Mouse (Mus musculus) limb, embryonic 15.5 days (tissue): ENCODE measurements around the gene Gpat3. TPM values are rescaled to one million over a fixed set of nuclear protein-coding genes. Genes with fewer than 3 reads are reported as not detected.

ENCODE experiments used
- ATAC-seq: fragments of 200-750 bp; cut with Nextera tagmentation; 2 replicates; pipeline ENCODE4 v1.8.0; 2017; ENCODE audit warnings: low read depth, moderate TSS enrichment; ENCODE audit not compliant: insufficient number of reproducible peaks, low FRiP score, low TSS enrichment
- H3K27ac ChIP-seq: fragments of 300-500 bp; sonication (generic); 2 replicates; pipeline ENCODE4 v1.5.1; 2015; ENCODE audit warnings: moderate library complexity, mild to moderate bottlenecking, inconsistent platforms
- H3K27me3 ChIP-seq: fragments of 300-500 bp; sonication (generic); 2 replicates; pipeline ENCODE4 v1.6.1; 2015; ENCODE audit warnings: inconsistent platforms
- H3K36me3 ChIP-seq: fragments of 300-500 bp; sonication (generic); 2 replicates; pipeline ENCODE4 v1.6.1; 2015; ENCODE audit warnings: inconsistent platforms
- H3K4me1 ChIP-seq: fragments of 300-500 bp; sonication (generic); 2 replicates; pipeline ENCODE4 v1.6.1; 2015; ENCODE audit warnings: inconsistent platforms
- H3K4me2 ChIP-seq: fragments of 300-500 bp; sonication (generic); 2 replicates; pipeline ENCODE4 v1.6.1; 2015; ENCODE audit warnings: mild to moderate bottlenecking, inconsistent platforms
- H3K4me3 ChIP-seq: fragments of 300-500 bp; sonication (generic); 2 replicates; pipeline ENCODE4 v1.5.1; 2015; ENCODE audit warnings: mild to moderate bottlenecking, inconsistent platforms
- H3K9ac ChIP-seq: fragments of 300-500 bp; sonication (generic); 2 replicates; pipeline ENCODE4 v1.6.1; 2015; ENCODE audit warnings: inconsistent platforms
- H3K9me3 ChIP-seq: fragments of 300-500 bp; sonication (generic); 2 replicates; pipeline ENCODE4 v1.6.1; 2016; ENCODE audit warnings: inconsistent platforms
- WGBS: fragments of 180-500 bp; shearing (Covaris S2); methylation state at CpG from one replicate; pipeline ENCODE4 v1.1.7; 2015; 5-methylcytosine and 5-hydroxymethylcytosine counted together
- polyA plus RNA-seq: library from polyadenylated mRNA; unstranded; fragments of >200 nt; fragmentation: Nextera tagmentation; extraction: Ambion mirVana; gene quantifications from 2 replicates; pipeline ENCODE4 v1.2.1, GENCODE M21; 2015

The Gpat3 gene
- polyA plus RNA-seq, 1 experiment from 2014 or later = 2.0 TPM

DNA sequence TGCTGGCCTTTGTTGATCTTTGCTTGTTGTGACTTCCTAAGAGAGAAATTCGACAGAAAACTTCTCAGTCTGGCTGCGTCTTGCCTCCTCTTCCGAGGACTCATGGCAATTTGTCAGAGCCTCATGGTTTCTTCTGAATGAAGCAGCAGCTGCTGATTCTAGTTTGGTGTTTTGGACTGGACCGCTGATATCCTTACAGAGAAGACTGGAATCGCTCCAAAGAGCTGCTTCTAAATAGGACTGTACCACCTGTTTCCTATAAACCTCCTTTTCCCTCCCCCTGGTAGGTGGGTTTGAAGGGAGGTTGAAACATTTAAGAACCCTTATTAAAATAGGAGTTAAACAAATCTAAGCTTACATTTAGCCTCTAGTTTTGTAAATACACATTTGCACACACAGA is 55.5 kb downstream of the Gpat3 start:
- H3K4me1 ChIP-seq = 0 out of 2 replicates have a peak, but pooled peaks cover 5% of the 10 kb centered on the region
- no peaks in the 10 kb centered on the region for H3K36me3 ChIP-seq
- H3K4me3 ChIP-seq = no peak overlapping the region
- WGBS = 46% methylated on average over 5 of the region's 5 CpGs
- no peaks in the 10 kb centered on the region for H3K9me3 ChIP-seq
- no peak for ATAC-seq
- H3K27ac ChIP-seq = no peak overlapping the region
- no peak overlapping the region for H3K9ac ChIP-seq
- H3K27me3 ChIP-seq = no peaks in the 10 kb centered on the region
- no peak overlapping the region for H3K4me2 ChIP-seq

DNA sequence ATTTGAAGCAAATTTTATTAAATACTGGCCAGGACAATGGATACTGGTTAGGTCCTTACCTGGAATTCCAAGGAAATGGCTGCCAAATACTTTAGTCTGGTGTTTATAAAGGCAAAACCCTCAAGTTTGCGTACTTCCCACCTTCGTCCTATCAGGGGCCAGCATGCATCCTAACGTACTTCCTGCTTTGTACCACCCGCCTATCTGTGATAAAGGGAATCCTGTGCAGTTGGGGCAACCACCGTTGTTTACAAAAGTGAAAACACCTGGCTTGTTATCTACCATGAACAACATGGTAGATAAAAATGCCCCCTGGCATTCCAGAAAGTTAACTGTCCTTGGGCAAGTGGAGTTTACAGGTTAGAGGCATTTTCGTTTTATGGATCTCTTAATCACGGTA is 63.0 kb downstream of the Gpat3 start:
- no peaks in the 10 kb centered on the region for H3K9me3 ChIP-seq
- H3K9ac ChIP-seq = no peak overlapping the region
- ATAC-seq = no peak
- H3K36me3 ChIP-seq = no peaks in the 10 kb centered on the region
- no peaks in the 10 kb centered on the region for H3K27me3 ChIP-seq
- H3K27ac ChIP-seq = no peak overlapping the region
- peaks cover 10% of the 10 kb centered on the region; the same call in 1 of the 2 replicates for H3K4me1 ChIP-seq
- H3K4me3 ChIP-seq = no peak overlapping the region
- WGBS = 63% methylated on average over 7 of the region's 7 CpGs
- H3K4me2 ChIP-seq = no peak overlapping the region

DNA sequence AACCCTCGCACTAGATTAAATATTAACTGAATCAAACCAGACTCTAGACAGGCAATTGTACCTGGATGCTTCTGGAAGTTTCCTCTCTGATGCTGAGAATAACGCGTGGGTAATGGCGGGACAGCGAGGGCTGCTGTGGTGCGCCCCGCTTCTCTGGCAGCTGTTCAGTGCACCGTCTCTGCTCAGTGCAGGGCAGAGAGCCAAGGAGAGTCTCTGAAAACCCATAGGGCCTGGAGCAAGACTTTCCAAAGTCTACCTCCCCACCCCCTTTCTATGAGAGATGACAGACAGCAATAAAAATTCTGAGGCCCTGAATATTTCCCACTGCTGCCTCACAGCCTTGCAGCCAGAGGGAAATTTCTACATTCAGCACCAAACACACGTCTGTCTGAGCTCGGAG is 63.4 kb downstream of the Gpat3 start:
- no peaks in the 10 kb centered on the region for H3K27me3 ChIP-seq
- H3K4me2 ChIP-seq = no peak overlapping the region
- no peaks in the 10 kb centered on the region for H3K9me3 ChIP-seq
- peaks cover 10% of the 10 kb centered on the region; the same call in 1 of the 2 replicates for H3K4me1 ChIP-seq
- 40% methylated on average over 10 of the region's 10 CpGs for WGBS
- no peak overlapping the region for H3K27ac ChIP-seq
- H3K9ac ChIP-seq = no peak overlapping the region
- no peak overlapping the region for H3K4me3 ChIP-seq
- H3K36me3 ChIP-seq = no peaks in the 10 kb centered on the region
- ATAC-seq = no peak

DNA sequence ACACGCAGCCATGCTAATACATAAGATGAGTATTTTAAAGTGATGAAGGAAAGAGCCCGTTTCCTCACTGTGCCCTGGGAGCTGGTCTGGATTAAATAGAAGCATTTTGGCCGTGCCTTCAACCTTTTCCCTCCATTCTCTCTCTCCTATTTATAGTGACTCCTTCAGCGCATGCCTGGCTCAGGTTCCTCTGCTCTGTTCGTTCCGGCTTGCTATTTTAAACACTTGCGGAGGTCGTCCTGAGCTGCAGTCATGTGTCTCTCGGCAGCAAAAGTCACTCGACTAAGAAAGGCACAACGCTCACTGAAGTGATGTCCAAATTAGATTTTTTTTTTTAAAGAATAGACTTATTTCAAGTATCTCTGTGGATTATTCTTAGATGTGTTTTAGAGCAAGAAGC is 64.2 kb downstream of the Gpat3 start:
- peaks cover 10% of the 10 kb centered on the region; the same call in 1 of the 2 replicates for H3K4me1 ChIP-seq
- no peak overlapping the region for H3K9ac ChIP-seq
- no peak overlapping the region for H3K27ac ChIP-seq
- no peaks in the 10 kb centered on the region for H3K36me3 ChIP-seq
- H3K4me3 ChIP-seq = no peak overlapping the region
- H3K27me3 ChIP-seq = no peaks in the 10 kb centered on the region
- WGBS = 59% methylated on average over 11 of the region's 11 CpGs
- H3K9me3 ChIP-seq = no peaks in the 10 kb centered on the region
- no peak for ATAC-seq
- H3K4me2 ChIP-seq = no peak overlapping the region

DNA sequence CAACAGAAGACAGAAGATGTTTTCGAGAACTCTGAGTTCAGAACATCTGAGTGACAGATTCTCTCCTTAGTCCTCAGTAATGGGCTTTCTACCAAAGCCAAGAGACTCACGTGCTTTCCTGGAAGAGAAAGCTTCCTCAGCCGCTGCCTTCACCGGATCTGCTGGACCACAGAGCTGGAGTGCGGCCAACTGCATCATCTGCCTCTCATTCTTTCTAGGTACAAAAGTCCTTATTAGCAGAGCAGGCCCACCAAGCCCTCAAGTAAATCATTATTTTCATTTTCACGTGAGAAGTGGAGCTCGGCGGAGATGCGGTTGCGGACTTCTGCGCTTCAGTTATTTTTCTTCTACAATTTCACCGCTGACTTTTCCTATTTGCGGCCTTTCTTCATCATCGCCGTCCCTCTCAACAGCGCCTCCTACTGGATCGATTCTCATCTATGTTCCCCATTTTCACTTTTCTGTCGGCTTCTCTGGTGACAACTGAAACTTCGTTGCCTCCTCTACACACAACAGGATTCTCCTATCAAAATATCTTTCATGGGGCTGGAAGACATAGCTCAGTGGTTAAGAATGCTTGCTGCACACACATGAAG is 66.1 kb downstream of the Gpat3 start:
- ATAC-seq = no peak
- H3K27ac ChIP-seq = no peak overlapping the region
- no peak overlapping the region for H3K4me3 ChIP-seq
- H3K4me1 ChIP-seq = peaks cover 10% of the 10 kb centered on the region; the same call in 1 of the 2 replicates
- H3K27me3 ChIP-seq = no peaks in the 10 kb centered on the region
- H3K36me3 ChIP-seq = no peaks in the 10 kb centered on the region
- WGBS = 70% methylated on average over 19 of the region's 19 CpGs
- no peaks in the 10 kb centered on the region for H3K9me3 ChIP-seq
- H3K9ac ChIP-seq = no peak overlapping the region
- no peak overlapping the region for H3K4me2 ChIP-seq

DNA sequence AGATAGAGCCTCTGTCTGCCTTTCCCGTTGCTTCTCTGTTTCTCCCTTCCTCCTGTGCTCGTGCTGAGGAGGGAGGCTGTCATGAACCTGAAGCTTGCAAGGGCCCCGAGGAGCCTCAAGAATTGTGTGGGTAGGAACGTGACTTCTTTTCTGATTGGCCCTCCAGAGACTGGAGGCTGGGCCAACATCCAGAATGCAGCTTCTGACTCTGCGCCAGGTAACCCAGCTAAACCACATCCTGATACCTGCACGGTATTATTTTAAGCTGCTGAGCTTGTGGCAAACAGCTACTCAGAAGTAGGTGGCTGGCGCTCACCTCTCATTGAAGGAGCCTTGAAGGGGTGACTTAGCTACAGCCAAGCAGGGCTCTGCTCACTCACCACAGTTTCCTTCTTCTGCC is 66.9 kb downstream of the Gpat3 start:
- Histone ChIP-seq H3K9me3 (no peaks in the 10 kb centered on the region), H3K27ac (no peak overlapping the region), H3K9ac (no peak overlapping the region), H3K4me2 (no peak overlapping the region), H3K36me3 (no peaks in the 10 kb centered on the region), H3K4me1 (peaks cover 10% of the 10 kb centered on the region; the same call in 1 of the 2 replicates), H3K4me3 (no peak overlapping the region), H3K27me3 (no peaks in the 10 kb centered on the region)
- WGBS = 64% methylated on average over 7 of the region's 7 CpGs
- ATAC-seq = no peak

DNA sequence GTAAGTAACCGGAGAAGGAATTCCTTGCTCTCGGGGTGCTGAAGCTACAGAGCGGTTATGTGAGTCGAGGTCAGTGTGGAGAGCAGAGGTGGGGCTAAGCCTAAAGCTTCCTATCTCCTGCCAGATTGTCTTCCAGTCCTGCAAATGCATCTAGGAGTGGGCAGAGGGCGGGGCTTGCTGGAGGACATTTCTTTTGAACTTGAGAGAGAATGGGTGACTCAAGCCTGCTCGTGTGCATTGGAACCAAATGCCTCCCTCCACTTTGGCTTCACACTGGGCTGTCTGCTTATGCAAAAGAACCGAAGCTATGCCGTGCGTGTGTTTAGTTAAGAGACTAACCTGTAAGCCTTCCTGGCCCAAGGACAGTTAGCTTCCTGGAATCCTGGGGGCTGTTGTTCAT is 67.8 kb downstream of the Gpat3 start:
- no peak overlapping the region for H3K4me2 ChIP-seq
- peaks cover 10% of the 10 kb centered on the region; the same call in 1 of the 2 replicates for H3K4me1 ChIP-seq
- 65% methylated on average over 9 of the region's 9 CpGs for WGBS
- H3K9me3 ChIP-seq = no peaks in the 10 kb centered on the region
- no peak for ATAC-seq
- H3K4me3 ChIP-seq = no peak overlapping the region
- H3K36me3 ChIP-seq = no peaks in the 10 kb centered on the region
- H3K27me3 ChIP-seq = peaks cover 7% of the 10 kb centered on the region; the same call in 1 of the 2 replicates
- H3K27ac ChIP-seq = no peak overlapping the region
- no peak overlapping the region for H3K9ac ChIP-seq

DNA sequence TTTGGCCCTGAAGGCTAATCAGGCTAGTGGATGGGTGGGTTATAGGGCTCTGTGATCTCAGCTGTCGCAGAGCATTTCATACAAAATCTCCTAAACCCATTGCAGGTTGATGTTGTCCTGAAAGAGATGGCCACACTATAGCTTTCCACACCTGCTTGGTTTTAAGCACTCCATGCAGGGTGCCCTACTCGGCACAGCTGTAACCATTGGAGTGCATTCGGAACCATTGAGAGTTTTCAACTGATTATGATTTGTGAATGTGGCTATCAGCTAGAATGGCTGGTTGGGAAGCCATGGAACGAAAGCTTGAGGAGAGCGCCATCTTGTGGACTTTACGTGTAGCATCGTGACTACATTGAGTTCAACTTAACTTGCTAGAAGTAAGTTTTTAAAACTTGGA is 69.5 kb downstream of the Gpat3 start:
- ATAC-seq = no peak

DNA sequence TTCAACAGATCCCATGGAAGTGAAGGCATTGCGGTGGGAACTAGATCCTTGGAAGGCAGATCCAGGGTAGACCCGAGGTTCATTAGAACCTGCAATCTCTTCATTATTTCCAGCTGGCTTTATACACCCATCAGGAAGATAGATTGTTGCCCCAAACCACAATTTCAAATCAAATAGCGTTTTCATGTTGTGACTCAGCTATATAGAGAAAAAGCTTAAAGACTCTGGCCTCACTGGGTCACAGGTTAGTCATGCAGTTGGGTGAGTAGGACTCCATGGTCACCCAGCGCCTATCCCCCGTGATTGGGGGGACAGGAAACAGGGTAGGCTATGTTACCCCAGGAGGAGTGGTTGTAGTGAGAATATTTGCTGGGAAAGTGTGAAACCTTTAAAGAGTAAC is 69.9 kb downstream of the Gpat3 start:
- H3K4me2 ChIP-seq = no peak overlapping the region
- 48% methylated on average over 5 of the region's 5 CpGs for WGBS
- H3K9me3 ChIP-seq = no peaks in the 10 kb centered on the region
- no peak overlapping the region for H3K4me3 ChIP-seq
- H3K36me3 ChIP-seq = no peaks in the 10 kb centered on the region
- ATAC-seq = no peak
- H3K9ac ChIP-seq = no peak overlapping the region
- no peak overlapping the region for H3K27ac ChIP-seq
- no peaks in the 10 kb centered on the region for H3K4me1 ChIP-seq
- peaks cover 7% of the 10 kb centered on the region; the same call in 1 of the 2 replicates for H3K27me3 ChIP-seq

More for the DNA sequence above, 69.5 kb downstream of the Gpat3 start:
- Histone ChIP-seq H3K9me3 (no peaks in the 10 kb centered on the region), H3K4me3 (no peak overlapping the region), H3K4me1 (no peaks in the 10 kb centered on the region), H3K9ac (no peak overlapping the region), H3K36me3 (no peaks in the 10 kb centered on the region), H3K4me2 (no peak overlapping the region), H3K27ac (no peak overlapping the region), H3K27me3 (peaks cover 7% of the 10 kb centered on the region; the same call in 1 of the 2 replicates)
- WGBS = 16% methylated on average over 7 of the region's 7 CpGs

DNA sequence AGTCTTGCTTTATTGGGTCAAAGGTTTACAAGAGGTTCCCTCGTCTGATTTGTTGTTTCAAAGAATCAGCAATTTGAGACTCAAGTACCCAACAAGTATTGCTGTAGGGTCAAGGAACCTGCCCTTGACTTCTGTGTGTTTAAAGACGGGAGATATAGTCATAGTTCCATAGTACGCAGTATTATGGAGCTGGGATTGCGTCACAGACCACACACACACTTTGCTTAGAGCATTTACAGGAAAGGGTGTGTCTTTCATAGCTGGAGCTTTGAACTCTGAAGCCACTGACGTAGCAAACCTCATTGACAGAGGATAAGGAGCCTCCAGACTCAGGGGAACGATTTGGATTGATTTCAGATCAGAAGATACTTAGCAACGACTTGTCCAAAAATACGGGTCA is 70.9 kb downstream of the Gpat3 start:
- no peak overlapping the region for H3K9ac ChIP-seq
- H3K4me2 ChIP-seq = no peak overlapping the region
- peaks cover 7% of the 10 kb centered on the region; the same call in 1 of the 2 replicates for H3K27me3 ChIP-seq
- no peaks in the 10 kb centered on the region for H3K4me1 ChIP-seq
- WGBS = 60% methylated on average over 8 of the region's 8 CpGs
- no peaks in the 10 kb centered on the region for H3K36me3 ChIP-seq
- no peak overlapping the region for H3K27ac ChIP-seq
- no peak for ATAC-seq
- H3K9me3 ChIP-seq = no peaks in the 10 kb centered on the region
- no peak overlapping the region for H3K4me3 ChIP-seq

DNA sequence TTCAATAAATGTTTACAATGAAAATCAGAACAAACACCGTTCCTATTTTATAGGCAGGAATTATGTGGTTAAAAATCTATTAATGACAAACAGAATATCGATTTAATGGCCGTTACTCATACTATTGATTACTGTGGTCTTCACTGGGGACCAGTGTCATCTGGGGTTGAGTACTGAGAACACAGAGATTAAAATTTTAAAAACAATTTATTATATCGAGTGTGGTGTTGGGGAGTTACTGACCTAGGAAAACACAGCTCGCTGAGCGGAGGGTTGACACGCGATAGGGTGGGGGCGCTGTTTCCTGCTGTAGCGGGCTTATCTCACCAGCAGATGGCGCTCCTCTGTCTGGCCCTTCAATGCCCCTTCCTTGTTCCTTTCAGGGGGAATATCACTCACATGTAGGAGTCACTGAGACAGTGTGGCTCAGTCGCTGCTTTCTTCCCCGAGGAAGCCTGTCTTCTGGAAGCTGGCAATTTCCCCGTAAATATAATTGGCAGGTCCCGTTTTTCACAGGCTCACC is 71.8 kb downstream of the Gpat3 start:
- no peak for ATAC-seq
- no peak overlapping the region for H3K4me3 ChIP-seq
- H3K27ac ChIP-seq = no peak overlapping the region
- no peaks in the 10 kb centered on the region for H3K4me1 ChIP-seq
- H3K27me3 ChIP-seq = peaks cover 7% of the 10 kb centered on the region; the same call in 1 of the 2 replicates
- H3K36me3 ChIP-seq = no peaks in the 10 kb centered on the region
- H3K4me2 ChIP-seq = no peak overlapping the region
- WGBS = 18% methylated on average over 15 of the region's 15 CpGs
- no peak overlapping the region for H3K9ac ChIP-seq
- H3K9me3 ChIP-seq = no peaks in the 10 kb centered on the region

DNA sequence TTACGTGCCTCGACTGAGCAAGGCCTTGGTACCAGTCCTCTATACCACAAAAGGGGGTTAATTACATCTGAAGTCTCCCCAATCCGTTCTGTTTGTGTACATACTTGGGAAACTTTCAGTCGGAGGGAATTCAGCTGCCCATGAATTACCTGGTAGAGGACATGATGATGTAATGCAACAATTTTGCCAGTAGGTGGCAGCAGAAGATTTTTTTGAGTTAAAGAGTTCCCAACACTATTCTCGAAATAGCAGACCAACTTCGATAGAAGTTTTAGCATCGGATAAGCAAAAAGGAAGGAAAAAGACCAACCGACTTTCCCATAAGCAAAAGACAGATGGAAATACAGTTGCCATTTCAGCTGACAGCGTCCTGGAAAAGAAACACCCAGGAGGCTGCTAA is 73.6 kb downstream of the Gpat3 start:
- Histone ChIP-seq H3K36me3 (no peaks in the 10 kb centered on the region), H3K27ac (no peak overlapping the region), H3K9me3 (no peaks in the 10 kb centered on the region), H3K4me1 (no peaks in the 10 kb centered on the region), H3K9ac (no peak overlapping the region), H3K4me3 (no peak overlapping the region), H3K4me2 (no peak overlapping the region), H3K27me3 (peaks cover 7% of the 10 kb centered on the region; the same call in 1 of the 2 replicates)
- ATAC-seq = no peak
- 13% methylated on average over 9 of the region's 9 CpGs for WGBS
